Mouse (Mus musculus): ENCODE data around the gene Ccnd1. TPM values are rescaled to one million over a fixed set of nuclear protein-coding genes. Genes with fewer than 3 reads are reported as not detected.

Gene Ccnd1
- polyA plus RNA-seq, 2 experiments = 110 to 127 TPM

DNA sequence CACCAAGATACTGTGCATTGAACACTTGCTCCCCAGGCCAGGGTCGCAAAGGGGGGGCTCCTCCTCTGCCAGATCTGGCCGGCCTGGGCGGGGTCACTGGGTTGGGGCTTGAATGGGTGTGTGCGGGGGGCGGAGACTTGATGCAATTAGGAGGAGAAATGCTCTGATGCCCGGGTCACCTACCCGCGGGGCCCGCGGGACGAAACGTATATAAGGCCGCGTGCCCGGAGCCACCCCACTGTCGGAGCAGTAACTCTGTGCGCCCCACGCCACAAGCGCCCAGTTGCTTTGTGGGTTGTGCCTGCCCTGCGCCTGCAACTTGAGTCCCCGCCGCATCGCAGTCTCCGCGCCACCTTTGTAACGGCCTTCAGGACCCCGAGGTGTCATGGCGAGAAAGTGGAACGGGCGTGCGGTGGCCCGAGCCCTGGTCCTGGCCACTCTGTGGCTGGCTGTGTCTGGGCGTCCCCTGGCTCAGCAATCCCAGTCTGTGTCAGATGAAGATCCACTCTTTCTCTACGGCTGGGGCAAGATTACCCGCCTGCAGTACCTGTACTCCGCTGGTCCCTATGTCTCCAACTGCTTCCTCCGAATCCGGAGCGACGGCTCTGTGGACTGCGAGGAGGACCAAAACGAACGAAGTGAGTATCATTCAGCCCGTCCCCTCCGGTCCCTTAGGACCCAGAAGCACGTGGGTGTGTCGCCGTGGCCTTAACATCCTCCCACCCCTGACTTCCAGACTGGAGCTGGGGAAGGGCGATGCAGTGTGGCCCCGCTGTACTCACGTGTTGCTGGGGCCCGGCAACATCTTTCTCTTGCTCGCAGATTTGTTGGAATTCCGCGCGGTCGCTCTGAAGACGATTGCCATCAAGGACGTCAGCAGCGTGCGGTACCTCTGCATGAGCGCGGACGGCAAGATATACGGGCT is 43.2 kb downstream of the Ccnd1 start, which contains the start of gene Fgf15:
Fgf15 (plus strand) TSS at position 238 of the 925 bp plus-strand sequence.
- H3K27me3 ChIP-seq (ENCODE audit: control insufficient read depth, insufficient read depth, low read length) = peaks cover 55% of the 10 kb centered on the region
- no peak within 1 kb of the TSS for H3K27ac ChIP-seq (replicated peaks; ENCODE audit: low read depth, low read length)
- ATAC-seq (ENCODE audit: low FRiP score, low read depth) (no peak), DNase-seq (ENCODE audit: low spot score) (no peak)
- no peak for TF ChIP-seq POLR2A (IDR thresholded peaks at IDR 0.05; ENCODE audit: borderline replicate concordance, extremely low read depth, insufficient read depth, insufficient read length)
- no peaks in the 10 kb centered on the region for H3K36me3 ChIP-seq (ENCODE audit: control insufficient read depth, insufficient read depth, low read length)
- peak within 1 kb of the TSS; percentile 46; the same call in 1 of the 2 replicates for H3K9ac ChIP-seq (ENCODE audit: low read depth, low read length, severe bottlenecking)
- no peaks in the 10 kb centered on the region for H3K9me3 ChIP-seq (ENCODE audit: control insufficient read depth, low read length)
- H3K4me3 ChIP-seq (replicated peaks; ENCODE audit: low read length) = peak within 1 kb of the TSS; percentile 40
- H3K4me1 ChIP-seq (ENCODE audit: control insufficient read depth, insufficient read depth, low read length) = peaks cover 6% of the 10 kb centered on the region
- H3K4me2 ChIP-seq (replicated peaks; ENCODE audit: low read depth, low read length, severe bottlenecking) = peak within 1 kb of the TSS; percentile 79
- WGBS = 1% methylated on average over 55 of the region's 65 CpGs

DNA sequence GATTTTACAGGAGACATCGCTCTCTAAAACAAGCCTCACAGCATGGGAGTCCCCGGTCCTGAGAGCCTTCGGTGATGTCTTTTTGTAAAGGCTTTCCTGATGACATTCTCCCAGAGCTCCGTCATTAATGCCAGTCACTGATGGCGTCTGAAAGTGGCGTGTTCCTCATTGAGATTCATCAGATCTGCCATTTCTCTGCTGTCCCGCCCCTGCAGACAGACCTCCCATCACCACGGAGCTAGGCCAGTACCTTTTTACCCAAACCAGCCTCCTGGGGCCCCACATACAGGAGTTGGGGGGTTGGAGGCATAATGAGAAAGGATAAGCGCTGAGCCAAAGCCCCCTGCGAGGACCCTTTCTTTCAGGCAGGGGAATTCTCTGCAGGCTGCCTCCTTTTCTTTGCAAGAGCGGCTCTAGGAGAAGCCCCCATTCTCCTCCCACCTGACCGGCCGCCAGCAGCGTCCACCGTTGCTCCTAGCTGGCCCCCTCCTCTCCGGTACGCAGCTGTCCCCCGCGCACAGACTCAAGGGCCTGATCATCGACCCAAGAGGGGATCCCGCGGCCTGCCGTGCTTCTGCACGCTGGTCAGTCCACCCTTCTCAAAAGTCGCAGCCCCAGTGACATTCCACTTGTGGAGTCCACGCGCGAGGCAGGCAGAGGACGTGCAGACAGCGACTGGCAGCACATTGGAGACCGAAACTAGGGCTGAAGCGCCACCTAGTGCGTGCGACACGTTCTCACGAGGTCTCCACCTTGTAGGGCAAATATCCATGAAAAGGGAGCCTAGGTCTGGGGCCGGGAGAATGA is 44.2 kb downstream of the Ccnd1 start:
- peaks cover 55% of the 10 kb centered on the region for H3K27me3 ChIP-seq (ENCODE audit: control insufficient read depth, insufficient read depth, low read length)
- peak overlapping the region; percentile 46; the same call in 1 of the 2 replicates for H3K9ac ChIP-seq (ENCODE audit: low read depth, low read length, severe bottlenecking)
- H3K4me1 ChIP-seq (ENCODE audit: control insufficient read depth, insufficient read depth, low read length) = peaks cover 6% of the 10 kb centered on the region
- ATAC-seq (ENCODE audit: low FRiP score, low read depth) = peak; percentile 75
- no peak for TF ChIP-seq POLR2A (IDR thresholded peaks at IDR 0.05; ENCODE audit: borderline replicate concordance, extremely low read depth, insufficient read depth, insufficient read length)
- peak; percentile 64 for DNase-seq (ENCODE audit: low spot score)
- H3K9me3 ChIP-seq (ENCODE audit: control insufficient read depth, low read length) = no peaks in the 10 kb centered on the region
- H3K36me3 ChIP-seq (ENCODE audit: control insufficient read depth, insufficient read depth, low read length) = no peaks in the 10 kb centered on the region
- H3K4me2 ChIP-seq (replicated peaks; ENCODE audit: low read depth, low read length, severe bottlenecking) = peak overlapping the region; percentile 79
- H3K27ac ChIP-seq (replicated peaks; ENCODE audit: low read depth, low read length) = no peak overlapping the region
- WGBS = 2% methylated on average over 37 of the region's 37 CpGs
- peak overlapping the region; percentile 40 for H3K4me3 ChIP-seq (replicated peaks; ENCODE audit: low read length)

DNA sequence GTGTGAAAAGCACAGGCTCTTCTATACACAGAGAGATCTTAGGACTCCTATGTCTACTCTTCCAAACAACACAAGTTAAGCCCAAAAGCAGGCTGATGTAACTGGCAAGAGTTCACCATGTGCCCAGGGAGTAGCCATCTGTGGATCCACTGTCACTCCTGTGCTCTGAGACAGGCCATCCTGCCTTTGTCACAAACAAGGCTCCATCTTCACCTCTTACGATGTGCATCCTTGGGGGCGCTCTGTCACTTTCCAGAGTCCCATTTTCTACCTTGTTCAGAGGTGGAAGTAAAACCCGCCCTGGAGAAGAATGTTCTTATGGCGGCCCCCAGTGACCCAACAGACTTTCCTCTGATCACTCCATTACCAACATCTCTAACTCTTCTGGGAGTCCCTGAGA is 45.0 kb downstream of the Ccnd1 start:
- Histone ChIP-seq H3K4me1 (ENCODE audit: control insufficient read depth, insufficient read depth, low read length) (peaks cover 6% of the 10 kb centered on the region), H3K9ac (ENCODE audit: low read depth, low read length, severe bottlenecking) (no peak overlapping the region), H3K9me3 (ENCODE audit: control insufficient read depth, low read length) (no peaks in the 10 kb centered on the region), H3K36me3 (ENCODE audit: control insufficient read depth, insufficient read depth, low read length) (no peaks in the 10 kb centered on the region), H3K4me3 (replicated peaks; ENCODE audit: low read length) (no peak overlapping the region), H3K27me3 (ENCODE audit: control insufficient read depth, insufficient read depth, low read length) (peaks cover 53% of the 10 kb centered on the region), H3K4me2 (replicated peaks; ENCODE audit: low read depth, low read length, severe bottlenecking) (no peak overlapping the region), H3K27ac (replicated peaks; ENCODE audit: low read depth, low read length) (no peak overlapping the region)
- ATAC-seq (ENCODE audit: low FRiP score, low read depth) (no peak), DNase-seq (ENCODE audit: low spot score) (no peak)
- TF ChIP-seq POLR2A (IDR thresholded peaks at IDR 0.05; ENCODE audit: borderline replicate concordance, extremely low read depth, insufficient read depth, insufficient read length) = no peak
- 0% methylated on average over 4 of the region's 4 CpGs for WGBS

DNA sequence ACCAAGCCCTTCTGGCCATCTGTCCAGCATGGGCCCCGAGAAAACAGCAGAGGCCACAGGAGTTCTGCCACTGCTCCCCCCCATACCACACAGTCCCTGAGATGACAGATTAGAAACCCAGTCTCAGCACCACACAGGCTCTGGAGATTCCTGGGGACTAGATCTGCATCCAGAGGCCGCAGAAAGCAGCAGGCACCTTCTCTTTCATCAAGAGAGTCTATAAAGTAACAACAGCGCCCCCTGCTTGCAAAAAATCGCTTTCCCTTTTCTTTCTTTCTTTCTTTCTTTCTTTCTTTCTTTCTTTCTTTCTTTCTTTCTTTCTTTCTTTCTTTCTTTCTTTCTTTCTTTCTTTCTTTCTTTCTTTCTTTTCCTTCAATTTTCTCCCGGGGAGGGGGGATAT is 45.5 kb downstream of the Ccnd1 start:
- ATAC-seq (ENCODE audit: low FRiP score, low read depth) = no peak
- peak; percentile 59 for DNase-seq (ENCODE audit: low spot score)

DNA sequence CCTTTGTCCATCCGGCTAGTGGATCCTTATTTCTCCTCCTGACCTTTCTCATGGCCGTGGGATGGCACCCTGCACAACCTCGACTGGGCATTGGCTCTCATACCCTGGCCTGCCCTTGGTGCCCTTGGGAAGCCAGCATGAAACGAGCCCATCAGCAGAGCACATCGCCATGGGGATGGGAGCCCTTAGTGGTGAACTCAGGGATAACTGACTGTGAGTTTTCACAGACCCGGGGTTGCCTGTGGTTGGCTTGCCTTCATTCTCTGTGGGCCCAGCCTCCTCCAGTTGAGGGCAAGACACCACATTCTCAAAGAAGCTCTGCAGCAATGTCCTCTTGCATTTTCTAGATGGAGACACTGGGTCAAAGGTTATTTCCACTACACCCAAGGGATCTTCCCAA is 47.4 kb downstream of the Ccnd1 start:
- no peak overlapping the region for H3K9ac ChIP-seq (ENCODE audit: low read depth, low read length, severe bottlenecking)
- no peak overlapping the region for H3K27ac ChIP-seq (replicated peaks; ENCODE audit: low read depth, low read length)
- H3K36me3 ChIP-seq (ENCODE audit: control insufficient read depth, insufficient read depth, low read length) = no peaks in the 10 kb centered on the region
- no peak for ATAC-seq (ENCODE audit: low FRiP score, low read depth)
- DNase-seq (ENCODE audit: low spot score) = no peak
- no peaks in the 10 kb centered on the region for H3K9me3 ChIP-seq (ENCODE audit: control insufficient read depth, low read length)
- no peak overlapping the region for H3K4me2 ChIP-seq (replicated peaks; ENCODE audit: low read depth, low read length, severe bottlenecking)
- WGBS = 53% methylated on average over 6 of the region's 6 CpGs
- H3K27me3 ChIP-seq (ENCODE audit: control insufficient read depth, insufficient read depth, low read length) = peaks cover 29% of the 10 kb centered on the region
- H3K4me3 ChIP-seq (replicated peaks; ENCODE audit: low read length) = no peak overlapping the region
- TF ChIP-seq POLR2A (IDR thresholded peaks at IDR 0.05; ENCODE audit: borderline replicate concordance, extremely low read depth, insufficient read depth, insufficient read length) = no peak
- peaks cover 8% of the 10 kb centered on the region for H3K4me1 ChIP-seq (ENCODE audit: control insufficient read depth, insufficient read depth, low read length)

More for the DNA sequence above, 45.5 kb downstream of the Ccnd1 start:
- Histone ChIP-seq H3K27ac (replicated peaks; ENCODE audit: low read depth, low read length) (no peak overlapping the region), H3K36me3 (ENCODE audit: control insufficient read depth, insufficient read depth, low read length) (no peaks in the 10 kb centered on the region), H3K9me3 (ENCODE audit: control insufficient read depth, low read length) (no peaks in the 10 kb centered on the region), H3K9ac (ENCODE audit: low read depth, low read length, severe bottlenecking) (no peak overlapping the region), H3K27me3 (ENCODE audit: control insufficient read depth, insufficient read depth, low read length) (peaks cover 47% of the 10 kb centered on the region), H3K4me1 (ENCODE audit: control insufficient read depth, insufficient read depth, low read length) (peaks cover 6% of the 10 kb centered on the region), H3K4me3 (replicated peaks; ENCODE audit: low read length) (no peak overlapping the region), H3K4me2 (replicated peaks; ENCODE audit: low read depth, low read length, severe bottlenecking) (no peak overlapping the region)
- 2% methylated on average over 5 of the region's 5 CpGs for WGBS
- no peak for TF ChIP-seq POLR2A (IDR thresholded peaks at IDR 0.05; ENCODE audit: borderline replicate concordance, extremely low read depth, insufficient read depth, insufficient read length)
